Mouse (Mus musculus) limb, embryonic 14.5 days (tissue): ENCODE data around the gene Ezh1. TPM values are rescaled to one million over a fixed set of nuclear protein-coding genes. Genes with fewer than 3 reads are reported as not detected.
A peak's percentile ranks its signal among the peaks of the same experiment; 100 is the strongest.

Experiments
- ATAC-seq: fragments of 200-750 bp; cut with Nextera tagmentation; 2 replicates; pipeline ENCODE4 v1.8.0; 2017; ENCODE audit warnings: low read depth, moderate number of reproducible peaks, moderate TSS enrichment; ENCODE audit not compliant: low FRiP score
- DNase-seq: peaks from one replicate; pipeline ENCODE4 v3.0.0-alpha.2; 2015; ENCODE audit warnings: low spot score
- H3K27ac ChIP-seq: fragments of 300-500 bp; sonication (generic); replicated peaks from 2 replicates; pipeline ENCODE4 v1.5.1; 2014; ENCODE audit warnings: low read depth, mild to moderate bottlenecking, low read length, moderate library complexity, mixed read lengths
- H3K27me3 ChIP-seq: fragments of 300-500 bp; sonication (generic); 2 replicates; pipeline ENCODE4 v1.6.1; 2014; ENCODE audit warnings: low read length, mixed read lengths; ENCODE audit not compliant: control insufficient read depth, insufficient read depth
- H3K36me3 ChIP-seq: fragments of 300-500 bp; sonication (generic); 2 replicates; pipeline ENCODE4 v1.6.1; 2014; ENCODE audit warnings: mild to moderate bottlenecking, low read length, moderate library complexity, mixed read lengths; ENCODE audit not compliant: control insufficient read depth, insufficient read depth
- H3K4me1 ChIP-seq: fragments of 300-500 bp; sonication (generic); 2 replicates; pipeline ENCODE4 v1.6.1; 2014; ENCODE audit warnings: antibody characterized with exemption, low read length, mixed read lengths; ENCODE audit not compliant: control insufficient read depth, insufficient read depth
- H3K4me2 ChIP-seq: fragments of 300-500 bp; sonication (generic); replicated peaks from 2 replicates; pipeline ENCODE4 v1.6.1; 2014; ENCODE audit warnings: low read depth, mild to moderate bottlenecking, low read length, moderate library complexity; ENCODE audit not compliant: severe bottlenecking
- H3K4me3 ChIP-seq: fragments of 300-500 bp; sonication (generic); replicated peaks from 2 replicates; pipeline ENCODE4 v1.5.1; 2014; ENCODE audit warnings: low read length
- H3K9ac ChIP-seq: fragments of 300-500 bp; sonication (generic); 2 replicates; pipeline ENCODE4 v1.6.1; 2014; ENCODE audit warnings: mild to moderate bottlenecking, low read depth, low read length, moderate library complexity; ENCODE audit not compliant: severe bottlenecking
- H3K9me3 ChIP-seq: fragments of 300-500 bp; sonication (generic); 2 replicates; pipeline ENCODE4 v1.6.1; 2016; ENCODE audit warnings: low read length; ENCODE audit not compliant: control insufficient read depth
- POLR2A ChIP-seq: fragments of 200-500 bp; IDR thresholded peaks from 2 replicates; pipeline ENCODE4 v1.8.0; 2012; ENCODE audit warnings: inconsistent platforms, mild to moderate bottlenecking, moderate library complexity, borderline replicate concordance; ENCODE audit not compliant: insufficient read depth, insufficient read length; ENCODE audit errors: extremely low read depth
- WGBS: fragments of 180-500 bp; shearing (Covaris S2); extraction: QIAGEN DNeasy Blood & Tissue Kit; methylation state at CpG from one replicate; pipeline ENCODE4 v1.1.7; 2014; 5-methylcytosine and 5-hydroxymethylcytosine counted together
- polyA plus RNA-seq, 2 experiments: library from polyadenylated mRNA; depleted of rRNA in 1 of 2; stranded (reverse) in 1 of 2; unstranded in 1 of 2; fragments of >200 nt; fragmentation: Nextera tagmentation in 1 of 2; extraction: Ambion mirVana in 1 of 2; gene quantifications; 2 replicates each; pipeline versions ENCODE4 v1.2.1 to v1.2.3; 2012 to 2014

Ezh1 gene
- polyA plus RNA-seq, 2 experiments: 14.4 to 28.4 TPM

DNA sequence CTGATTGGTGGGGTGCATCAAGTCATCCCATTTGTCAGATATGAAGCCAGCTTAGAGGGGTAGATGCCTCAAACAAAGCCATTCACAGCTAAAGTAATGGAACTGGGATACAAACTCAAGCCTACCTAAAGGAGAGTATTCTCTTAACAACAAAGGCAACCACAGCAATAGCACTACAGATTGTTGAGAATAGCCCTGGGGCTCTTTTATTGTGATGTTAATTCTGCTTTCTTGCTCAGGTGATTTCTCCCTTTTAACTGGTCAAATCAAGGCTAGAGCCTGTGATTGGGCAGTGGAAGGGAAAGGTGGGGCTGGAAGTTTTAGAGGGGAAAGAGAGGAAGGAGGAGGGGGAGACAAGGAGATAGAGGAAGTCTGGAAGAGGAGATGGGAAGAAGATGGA lies 7.9 kb upstream of the Ezh1 start:
- H3K9me3 ChIP-seq: no peaks in the 10 kb centered on the region
- H3K27me3 ChIP-seq: no peaks in the 10 kb centered on the region
- no peak overlapping the region for H3K9ac ChIP-seq
- H3K4me1 ChIP-seq: peaks cover 29% of the 10 kb centered on the region
- H3K4me3 ChIP-seq: no peak overlapping the region
- ATAC-seq: no peak
- no peak overlapping the region for H3K27ac ChIP-seq
- no peak overlapping the region for H3K4me2 ChIP-seq
- no peaks in the 10 kb centered on the region for H3K36me3 ChIP-seq
- no peak for TF ChIP-seq POLR2A
- no peak for DNase-seq

DNA sequence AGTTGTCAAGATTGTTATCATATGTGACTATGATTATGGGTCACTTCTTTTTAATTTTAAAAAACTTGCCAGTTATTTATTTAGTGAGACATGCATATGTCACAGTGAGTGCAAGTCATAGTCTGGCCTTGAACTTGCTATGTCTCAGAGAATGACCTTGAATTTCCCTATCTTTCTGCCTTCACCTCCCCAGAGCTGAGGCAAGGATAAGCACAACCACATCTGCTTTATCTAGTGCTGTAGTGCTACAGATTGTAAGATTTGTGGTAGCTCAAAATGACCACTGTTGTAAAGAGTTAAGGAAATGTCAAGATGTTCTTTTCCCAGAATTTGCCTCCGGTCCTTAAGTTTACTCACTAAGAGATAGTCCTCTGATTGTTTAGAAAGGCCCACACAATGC lies 7.0 kb upstream of the Ezh1 start:
- no peaks in the 10 kb centered on the region for H3K36me3 ChIP-seq
- no peak for ATAC-seq
- no peaks in the 10 kb centered on the region for H3K27me3 ChIP-seq
- no peak for DNase-seq
- H3K4me2 ChIP-seq: no peak overlapping the region
- H3K9me3 ChIP-seq: no peaks in the 10 kb centered on the region
- no peak for TF ChIP-seq POLR2A
- no peak overlapping the region for H3K27ac ChIP-seq
- H3K9ac ChIP-seq: no peak overlapping the region
- H3K4me3 ChIP-seq: no peak overlapping the region
- 90% methylated on average over 1 of the region's 1 CpGs for WGBS
- peaks cover 29% of the 10 kb centered on the region for H3K4me1 ChIP-seq

DNA sequence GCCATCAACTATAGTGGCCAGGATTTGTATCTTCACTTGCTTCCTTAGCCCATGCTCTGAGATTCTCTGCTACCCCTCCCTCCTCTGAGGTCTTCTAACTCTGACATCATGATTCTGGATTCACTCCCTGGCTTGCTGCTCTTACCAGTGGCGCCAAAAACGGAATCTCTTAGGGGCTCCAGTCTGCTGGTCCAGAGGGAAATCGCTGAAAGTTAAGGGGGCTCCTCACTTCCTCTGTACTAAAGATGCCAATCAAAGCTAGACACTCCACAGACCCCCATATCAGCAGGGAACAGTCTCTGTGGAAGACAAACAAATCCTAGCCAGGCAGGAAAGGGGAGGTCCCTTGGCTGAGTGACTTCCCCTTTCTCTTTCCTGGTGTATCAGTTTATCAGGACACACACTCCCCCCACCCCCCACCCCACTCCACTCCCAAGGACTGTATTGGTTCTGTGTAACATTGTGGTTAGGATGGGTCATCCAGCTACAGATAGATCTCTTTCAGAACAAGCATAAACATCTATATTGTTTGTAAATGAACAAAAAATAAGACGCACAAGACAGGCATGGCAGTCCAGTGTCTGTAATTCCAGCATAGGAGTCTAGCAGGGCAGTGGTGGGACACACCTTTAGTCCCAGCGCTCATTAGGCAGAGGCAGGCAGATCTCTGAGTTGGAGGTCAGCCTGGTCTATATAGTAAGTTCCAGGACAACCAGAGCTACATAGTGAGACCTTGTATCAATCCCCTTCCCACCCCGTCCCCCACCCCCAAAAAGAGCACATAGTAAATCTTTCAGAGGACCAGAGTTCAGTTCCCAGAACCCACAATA lies 6.0 kb upstream of the Ezh1 start:
- Histone ChIP-seq H3K9ac (0 out of 2 replicates have a peak overlapping the region, but pooled peaks have one; percentile 28), H3K9me3 (no peaks in the 10 kb centered on the region), H3K4me3 (0 out of 2 replicates have a peak overlapping the region, but pooled peaks have one; percentile 5), H3K27ac (peak overlapping the region; percentile 35), H3K36me3 (no peaks in the 10 kb centered on the region), H3K27me3 (no peaks in the 10 kb centered on the region), H3K4me1 (peaks cover 29% of the 10 kb centered on the region), H3K4me2 (peak overlapping the region; percentile 37)
- 48% methylated on average over 6 of the region's 6 CpGs for WGBS
- no peak for TF ChIP-seq POLR2A
- DNase-seq (peak; percentile 48), ATAC-seq (peak; percentile 53; the same call in 1 of the 2 replicates)

DNA sequence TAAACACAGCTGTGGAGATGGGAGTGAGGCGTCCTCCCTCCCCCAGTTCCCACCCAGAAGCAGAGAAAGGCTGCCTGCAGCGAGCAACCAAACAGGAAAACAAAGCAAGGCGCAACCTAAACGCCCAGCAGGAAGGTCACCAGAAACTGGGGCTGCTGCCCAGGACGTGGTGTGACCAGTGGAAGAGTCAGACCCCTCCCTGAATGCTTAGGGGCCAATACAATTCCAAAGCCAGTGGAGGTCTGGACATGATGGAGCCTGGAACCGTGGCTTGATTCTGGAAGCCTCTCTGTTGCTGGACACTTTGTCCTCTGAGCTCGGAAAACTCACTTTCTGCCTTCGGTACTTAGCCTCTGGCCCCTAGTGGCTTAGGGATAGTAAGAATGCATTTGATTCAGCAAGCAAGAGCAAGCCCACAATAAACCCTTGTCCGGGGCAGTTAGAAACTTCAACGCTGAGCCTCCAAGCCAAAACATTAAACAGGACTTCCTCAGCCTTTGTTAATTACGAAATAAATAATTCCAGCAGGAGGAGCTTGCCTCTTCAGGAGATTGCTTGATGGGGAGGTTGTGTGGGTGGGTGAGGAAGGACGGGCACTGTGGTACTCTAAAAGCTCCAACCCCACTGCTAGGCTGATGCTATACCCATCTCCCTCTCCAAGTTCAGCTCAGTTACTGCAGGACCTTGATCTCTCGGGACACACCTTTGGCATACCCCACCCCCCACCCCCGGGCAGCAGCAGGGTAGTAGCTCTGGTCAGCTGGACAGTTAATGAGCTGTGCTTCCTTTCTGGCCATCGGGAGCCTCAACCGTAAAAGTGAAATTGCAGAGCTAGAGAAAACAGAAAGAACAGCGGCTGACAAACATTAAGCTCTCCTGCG lies 5.0 kb upstream of the Ezh1 start:
- Histone ChIP-seq H3K27me3 (no peaks in the 10 kb centered on the region), H3K36me3 (no peaks in the 10 kb centered on the region), H3K9ac (peak overlapping the region; percentile 28; the same call in 1 of the 2 replicates), H3K4me3 (0 out of 2 replicates have a peak overlapping the region, but pooled peaks have one; percentile 5), H3K4me1 (peaks cover 29% of the 10 kb centered on the region), H3K27ac (peak overlapping the region; percentile 35), H3K9me3 (no peaks in the 10 kb centered on the region), H3K4me2 (peak overlapping the region; percentile 37)
- TF ChIP-seq POLR2A: no peak
- 5% methylated on average over 18 of the region's 18 CpGs for WGBS
- DNase-seq (no peak), ATAC-seq (no peak)

DNA sequence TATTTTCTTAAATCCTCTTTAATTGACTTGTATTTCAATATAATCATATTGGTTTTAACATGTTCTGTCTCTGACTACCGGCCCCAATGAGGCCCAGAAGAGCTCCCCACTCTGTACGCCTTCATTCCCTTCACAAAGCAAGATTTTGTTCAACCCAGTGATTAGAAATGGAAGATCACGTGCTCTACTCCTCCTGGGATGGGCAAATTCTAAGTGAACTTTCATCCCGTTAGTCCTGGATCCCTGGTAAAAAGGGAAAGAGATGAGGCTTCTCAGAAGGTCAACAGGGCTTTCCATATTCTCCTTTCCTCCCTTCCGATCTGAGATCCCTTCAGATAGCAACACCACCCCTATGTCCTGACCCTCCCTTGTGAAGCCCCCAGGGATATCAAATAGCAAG lies 4.3 kb upstream of the Ezh1 start:
- Histone ChIP-seq H3K4me1 (peaks cover 31% of the 10 kb centered on the region), H3K4me3 (no peak overlapping the region), H3K27ac (peak overlapping the region; percentile 40), H3K27me3 (no peaks in the 10 kb centered on the region), H3K9ac (no peak overlapping the region), H3K36me3 (no peaks in the 10 kb centered on the region), H3K4me2 (peak overlapping the region; percentile 37; the same call in 1 of the 2 replicates), H3K9me3 (no peaks in the 10 kb centered on the region)
- no peak for TF ChIP-seq POLR2A
- ATAC-seq (no peak), DNase-seq (no peak)
- 22% methylated on average over 5 of the region's 5 CpGs for WGBS
